Mouse (Mus musculus): Measurements from ENCODE around the gene Dock1.

The Dock1 gene

GRCm38 (mm10) chr7:134818471-134818870, 148.0 kb downstream of the Dock1 start:
- DNase-seq (ENCODE audit: low read depth in 1 of 2, low spot score in 2 of 2), result no peak

DNA sequence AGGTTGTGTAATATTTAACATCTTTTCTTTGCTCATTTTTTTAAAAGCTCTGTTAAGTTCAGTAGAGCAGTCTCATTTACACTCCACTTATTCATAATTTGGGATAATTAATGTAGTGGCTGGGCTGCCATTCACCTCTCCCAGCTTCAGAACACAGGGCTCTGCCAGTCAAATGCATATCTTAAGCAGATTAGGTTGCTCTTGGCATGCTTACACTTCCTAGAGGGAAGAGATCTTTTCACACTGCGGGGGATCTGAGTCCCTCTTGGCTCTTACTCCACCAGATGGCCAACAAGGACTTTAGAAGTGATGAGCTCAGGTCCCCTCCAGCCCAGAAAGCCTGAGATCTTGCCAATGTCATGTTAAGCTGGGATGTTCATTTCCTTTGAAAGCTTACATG, 150.8 kb downstream of the Dock1 start:
- no peak for DNase-seq (ENCODE audit: low read depth in 1 of 2, low spot score in 2 of 2)

DNA sequence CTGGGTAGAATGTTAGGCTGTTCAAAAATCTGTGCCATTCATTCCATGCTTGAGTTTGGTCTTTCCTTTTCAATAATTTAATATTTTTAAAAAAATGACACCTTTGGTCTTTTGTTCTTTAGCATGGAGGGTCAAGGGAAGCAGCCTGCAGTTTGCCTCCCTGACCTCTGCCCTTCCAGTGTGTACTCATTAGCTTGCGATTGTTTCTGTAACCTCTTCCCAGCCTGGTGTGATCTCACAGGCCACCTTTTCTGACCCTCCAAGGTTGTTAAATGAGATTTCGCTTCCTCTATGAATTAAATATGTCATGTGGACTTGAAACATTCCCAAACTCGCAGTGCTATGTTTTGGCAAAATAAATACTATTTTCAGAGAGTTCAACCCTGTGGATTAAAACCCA, 151.6 kb downstream of the Dock1 start:
- DNase-seq (ENCODE audit: low read depth in 1 of 2, low spot score in 2 of 2), result no peak

DNA sequence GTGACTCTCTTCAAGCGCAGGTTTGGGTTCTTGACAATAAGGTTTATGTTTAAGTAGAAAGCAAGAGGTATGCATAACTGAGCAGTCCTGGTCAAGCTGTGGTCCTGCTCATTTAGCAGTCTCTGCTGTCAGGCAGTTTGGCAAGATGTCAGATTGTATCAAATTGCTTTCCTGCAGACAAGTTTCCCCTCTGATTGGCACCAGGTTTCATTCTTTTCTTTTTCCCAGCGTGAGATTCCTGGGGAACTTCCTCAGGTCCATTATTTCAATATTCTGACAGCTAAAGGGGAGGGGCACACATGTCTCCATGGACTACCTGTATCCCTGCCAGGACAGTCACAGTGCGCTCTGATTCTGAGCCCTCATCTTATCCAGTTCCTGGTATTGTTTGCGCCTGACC, 153.4 kb downstream of the Dock1 start:
- no peak for DNase-seq (ENCODE audit: low read depth in 1 of 2, low spot score in 2 of 2)

DNA sequence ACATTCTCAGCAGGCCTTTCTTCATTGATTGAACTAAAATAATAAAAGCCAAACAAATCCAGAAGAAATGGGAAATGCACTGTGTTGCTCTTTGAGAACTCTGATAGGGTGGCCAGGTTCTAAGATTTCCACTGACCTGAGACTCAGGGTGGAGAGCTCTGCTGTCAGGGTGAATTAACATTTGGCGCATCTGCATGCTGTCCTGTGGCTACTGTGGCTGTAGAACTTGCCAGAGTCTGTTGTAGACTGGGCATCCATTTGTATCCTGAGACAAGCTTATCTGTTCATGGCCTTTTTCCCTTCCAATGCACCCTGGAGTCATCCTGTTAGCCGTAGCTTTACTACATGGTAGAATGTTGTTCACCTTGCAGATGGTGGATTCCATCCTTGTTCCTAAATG, 169.6 kb downstream of the Dock1 start:
- DNase-seq (ENCODE audit: low read depth in 1 of 2, low spot score in 2 of 2), result no peak

DNA sequence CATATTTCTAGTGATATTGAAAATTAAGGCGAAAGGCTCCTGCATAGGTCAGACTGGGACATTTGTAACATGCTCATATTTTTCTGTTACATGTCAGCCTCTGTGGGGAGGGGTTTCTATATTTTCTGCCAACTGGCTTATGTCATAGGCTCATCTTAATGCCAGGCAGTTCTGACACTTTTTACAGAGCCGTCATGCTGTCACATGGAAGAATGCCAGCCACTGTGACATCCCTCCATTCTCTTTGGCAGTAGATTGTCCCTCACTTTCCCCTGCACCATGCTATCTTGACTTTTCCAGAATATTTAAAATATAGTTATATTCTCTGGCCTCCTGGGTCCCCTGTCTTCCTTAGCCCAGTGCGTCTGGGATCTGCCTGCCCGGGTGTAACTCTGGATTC, 172.3 kb downstream of the Dock1 start:
- no peak for DNase-seq (ENCODE audit: low read depth in 1 of 2, low spot score in 2 of 2)

GRCm38 (mm10) chr7:134862000-134862399, 191.5 kb downstream of the Dock1 start:
- DNase-seq (ENCODE audit: low read depth in 1 of 2, low spot score in 2 of 2), result no peak

DNA sequence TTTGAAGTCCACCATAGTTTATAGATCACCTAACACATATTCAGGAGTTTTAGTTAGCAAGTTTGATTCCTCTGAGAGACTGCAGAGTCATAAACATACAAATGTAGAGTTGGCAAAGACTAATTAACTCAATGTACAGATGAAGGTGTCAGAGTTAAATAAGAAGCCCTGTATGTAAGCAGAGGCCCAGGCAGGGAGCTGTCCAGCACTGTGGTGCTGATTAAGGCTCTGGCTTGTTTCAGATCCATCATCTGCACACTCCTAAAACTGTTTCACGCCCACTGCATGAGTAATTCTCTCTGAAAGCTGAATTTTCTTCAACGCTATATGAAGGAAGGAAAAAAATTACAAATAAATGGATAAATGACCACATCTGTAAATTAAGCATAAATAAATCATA, 193.7 kb downstream of the Dock1 start:
- DNase-seq (ENCODE audit: low read depth in 1 of 2, low spot score in 2 of 2), result no peak

GRCm38 (mm10) chr7:134872511-134872910, 202.1 kb downstream of the Dock1 start:
- no peak for DNase-seq (ENCODE audit: low read depth in 1 of 2, low spot score in 2 of 2)

GRCm38 (mm10) chr7:134872981-134873380, 202.5 kb downstream of the Dock1 start:
- no peak for DNase-seq (ENCODE audit: low read depth in 1 of 2, low spot score in 2 of 2)

DNA sequence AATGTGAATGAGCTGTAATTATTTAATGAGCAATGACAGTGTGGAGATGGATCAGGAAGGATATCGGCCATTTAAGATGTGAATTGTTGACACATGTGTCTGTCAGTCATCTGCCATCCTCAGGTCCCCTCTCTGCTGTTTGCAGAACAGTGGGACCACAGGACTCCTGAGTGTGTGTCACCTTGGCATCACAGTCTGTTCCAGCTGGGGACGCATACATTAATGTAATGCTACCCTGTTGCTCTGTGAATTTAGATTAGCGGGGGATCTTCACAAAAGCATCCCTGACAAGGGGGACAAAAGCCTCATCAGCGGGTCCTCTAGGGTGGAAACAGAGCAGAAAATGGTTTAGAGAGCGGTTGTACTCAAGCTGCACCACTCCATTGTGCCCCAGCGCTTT, 208.5 kb downstream of the Dock1 start:
- DNase-seq (ENCODE audit: low read depth in 1 of 2, low spot score in 2 of 2), result no peak

GRCm38 (mm10) chr7:134880431-134880830, 210.0 kb downstream of the Dock1 start:
- no peak for DNase-seq (ENCODE audit: low read depth in 1 of 2, low spot score in 2 of 2)

GRCm38 (mm10) chr7:134883516-134883915, 213.1 kb downstream of the Dock1 start:
- DNase-seq (ENCODE audit: low read depth in 1 of 2, low spot score in 2 of 2), result no peak

DNA sequence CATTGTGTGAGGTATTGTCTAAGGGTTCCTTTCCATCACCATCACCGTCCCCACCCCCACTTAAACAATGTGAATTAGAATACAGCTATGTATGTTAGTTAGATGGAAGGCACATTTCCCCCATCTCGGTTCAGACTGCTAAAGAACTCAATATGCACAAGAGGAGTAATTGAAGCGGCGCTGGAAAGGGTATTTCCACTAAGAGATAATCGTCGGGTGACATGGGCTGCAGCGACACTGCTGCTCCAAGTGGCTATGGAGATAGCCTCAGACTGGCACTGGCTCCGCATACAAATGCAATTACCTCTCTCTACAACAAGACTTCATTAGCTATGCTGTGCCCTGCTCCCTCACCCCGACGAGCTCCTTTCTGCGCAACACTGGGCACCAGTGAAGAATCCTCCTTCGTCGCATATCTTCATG, 222.0 kb downstream of the Dock1 start:
- no peak for DNase-seq (ENCODE audit: low read depth in 1 of 2, low spot score in 2 of 2)

DNA sequence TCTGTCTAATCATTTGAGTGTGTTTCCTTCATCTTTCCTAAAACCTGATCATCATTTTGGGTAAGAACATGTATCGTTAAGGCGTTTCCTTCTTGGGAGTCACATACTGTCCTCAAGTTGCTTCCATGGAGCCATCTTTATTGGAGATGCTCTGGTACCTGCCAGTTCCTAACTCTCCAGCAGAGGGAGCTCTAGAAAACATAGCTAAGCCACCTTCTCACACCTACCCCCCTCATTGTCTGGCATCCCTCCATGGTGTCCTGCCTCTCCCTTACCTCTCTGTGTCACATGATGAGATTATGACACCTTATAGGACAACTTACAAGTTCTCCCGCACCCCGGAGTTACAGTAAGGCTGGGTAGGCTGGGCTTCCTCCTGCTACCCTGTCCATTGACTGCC, 222.5 kb downstream of the Dock1 start:
- DNase-seq (ENCODE audit: low read depth in 1 of 2, low spot score in 2 of 2), result no peak

DNA sequence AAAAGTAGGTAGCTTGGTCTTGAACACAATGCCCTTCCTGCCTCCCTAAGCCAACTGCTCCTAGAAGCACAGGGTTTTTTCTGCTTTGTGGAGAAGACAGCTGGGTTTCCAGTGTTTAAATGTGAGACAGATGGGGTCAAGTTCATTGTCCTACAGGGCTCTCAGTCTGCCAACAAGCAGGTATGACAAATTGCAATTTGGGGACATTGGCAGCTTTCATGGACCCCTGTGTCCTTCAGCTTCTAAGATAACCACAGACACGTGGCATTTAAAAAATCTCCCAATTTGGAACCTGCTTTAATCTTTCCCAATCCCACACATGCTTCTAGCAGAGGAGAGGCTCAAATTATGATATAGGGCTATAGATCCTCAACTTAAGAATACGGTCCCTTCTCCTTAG, 224.2 kb downstream of the Dock1 start:
- no peak for DNase-seq (ENCODE audit: low read depth in 1 of 2, low spot score in 2 of 2)

DNA sequence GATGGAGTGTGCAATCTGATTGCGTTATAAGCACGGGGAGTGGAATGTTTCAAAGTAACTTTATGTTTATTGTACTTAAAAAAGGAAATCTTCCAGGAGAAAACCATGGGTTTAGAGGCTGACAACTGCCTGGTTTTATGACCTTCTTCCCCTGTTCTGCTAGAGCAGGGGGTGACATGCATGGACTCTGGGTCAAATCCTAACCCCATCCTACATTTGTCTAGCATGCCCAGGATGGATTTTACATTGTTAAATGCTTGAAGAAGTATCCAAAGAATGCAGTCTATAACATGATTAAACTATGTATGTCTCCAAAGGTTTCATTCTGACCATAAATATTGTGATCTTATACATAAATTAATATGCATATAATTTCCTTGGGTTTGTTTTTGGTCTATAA, 229.0 kb downstream of the Dock1 start:
- no peak for DNase-seq (ENCODE audit: low read depth in 1 of 2, low spot score in 2 of 2)

DNA sequence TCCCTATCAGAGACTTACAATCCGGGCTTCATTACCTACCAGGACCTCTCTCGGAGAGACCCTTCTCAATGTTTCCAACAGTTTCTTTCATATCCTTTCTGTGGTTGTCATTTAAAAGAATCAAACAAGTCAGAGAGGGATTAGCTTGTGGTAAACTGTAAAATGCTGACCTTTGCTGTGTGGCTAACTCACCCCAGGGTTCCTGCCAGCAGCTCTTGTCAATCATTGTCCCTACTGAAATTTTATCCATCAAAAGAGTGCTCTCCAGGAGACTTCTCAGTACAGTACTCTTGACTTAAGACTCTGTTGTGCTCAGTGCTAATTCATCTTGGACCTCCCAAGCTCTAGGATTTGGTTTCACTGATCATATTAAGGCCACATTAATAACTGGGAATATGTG, 231.5 kb downstream of the Dock1 start:
- no peak for DNase-seq (ENCODE audit: low read depth in 1 of 2, low spot score in 2 of 2)

DNA sequence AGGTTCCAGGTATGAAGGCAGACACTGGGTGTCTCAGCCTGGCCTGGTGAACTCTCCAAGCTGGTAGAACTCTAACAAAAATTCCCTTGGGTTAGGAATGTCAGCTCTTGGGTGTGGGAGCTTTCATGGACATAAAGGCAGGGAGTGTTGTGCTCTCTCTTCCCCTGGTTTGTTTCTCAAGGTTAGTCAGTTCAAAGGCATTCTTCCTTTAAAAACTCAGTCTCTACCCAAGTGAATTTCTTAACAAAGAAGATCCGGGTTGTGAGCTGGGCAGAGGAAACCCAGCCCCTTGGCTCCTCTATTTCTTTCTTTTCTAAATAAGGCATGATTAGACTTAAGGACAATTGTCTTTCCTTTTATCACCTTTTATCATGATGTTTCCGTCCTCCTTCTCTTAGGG, 261.4 kb downstream of the Dock1 start:
- no peak for DNase-seq (ENCODE audit: low read depth in 1 of 2, low spot score in 2 of 2)

DNA sequence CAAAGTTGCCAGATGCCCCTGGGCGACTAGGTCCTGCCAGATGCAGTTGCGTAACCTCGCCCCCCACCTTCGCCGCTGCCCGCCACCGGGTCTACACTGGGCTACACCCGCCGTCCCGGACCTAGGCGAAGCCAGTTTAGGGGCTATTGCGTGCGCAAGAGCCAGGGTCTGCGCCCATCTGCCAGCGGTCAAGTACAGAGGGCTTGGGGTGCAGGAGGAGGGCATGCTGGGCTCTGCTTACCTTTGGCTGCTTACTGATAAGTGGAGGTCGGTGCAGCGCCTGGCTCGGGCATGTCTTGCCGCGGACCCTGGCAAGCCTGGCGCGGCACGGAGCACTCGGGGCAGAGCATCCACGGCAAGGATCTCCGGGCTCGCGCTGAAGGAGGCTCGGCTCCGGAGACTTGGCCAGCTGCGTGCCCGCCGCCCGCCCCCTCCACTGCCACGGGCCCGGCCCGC, 267.0 kb downstream of the Dock1 start:
- no peak for DNase-seq (ENCODE audit: low read depth in 1 of 2, low spot score in 2 of 2)

DNA sequence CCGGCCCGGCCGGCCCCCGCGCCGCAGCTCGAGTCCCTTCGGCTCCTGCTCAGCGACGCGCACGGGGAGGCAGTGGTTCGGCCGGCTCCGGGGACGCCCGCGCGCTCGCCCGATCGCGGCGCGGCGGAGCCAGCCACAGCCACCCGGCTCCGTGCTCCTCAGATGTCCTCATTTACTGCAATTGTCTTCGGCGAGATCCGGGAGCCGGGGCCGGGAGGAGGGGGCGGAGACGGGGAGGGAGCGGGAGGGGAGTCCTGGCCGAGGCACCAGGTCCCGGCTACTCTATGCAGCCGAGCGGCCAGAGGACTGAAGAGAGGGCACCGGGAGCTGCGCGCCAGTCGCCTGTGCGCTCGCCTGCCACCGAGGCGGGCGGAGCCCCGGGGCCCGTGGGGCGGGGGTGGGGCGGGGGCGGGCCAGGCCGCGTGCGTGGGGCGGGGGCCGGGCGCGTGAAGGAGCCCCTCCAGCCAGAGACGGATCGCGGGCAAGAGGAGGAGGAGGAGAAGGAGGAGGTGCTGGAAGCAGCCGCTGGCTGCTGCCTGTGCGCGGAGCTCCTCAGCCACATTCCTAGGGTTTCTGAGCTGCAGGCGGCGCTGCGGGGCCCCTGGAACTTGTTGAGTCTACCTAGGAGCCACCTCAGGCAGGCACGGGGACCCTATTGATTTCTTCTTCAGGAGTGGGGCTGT, 267.6 kb downstream of the Dock1 start, which contains the start of gene Fam196a:
Fam196a (minus strand) TSS at position 504 of the 683 bp plus-strand sequence.
- no peak for DNase-seq (ENCODE audit: low read depth in 1 of 2, low spot score in 2 of 2)

GRCm38 (mm10) chr7:134941891-134942290, 271.4 kb downstream of the Dock1 start:
- no peak for DNase-seq (ENCODE audit: low read depth in 1 of 2, low spot score in 2 of 2)

DNA sequence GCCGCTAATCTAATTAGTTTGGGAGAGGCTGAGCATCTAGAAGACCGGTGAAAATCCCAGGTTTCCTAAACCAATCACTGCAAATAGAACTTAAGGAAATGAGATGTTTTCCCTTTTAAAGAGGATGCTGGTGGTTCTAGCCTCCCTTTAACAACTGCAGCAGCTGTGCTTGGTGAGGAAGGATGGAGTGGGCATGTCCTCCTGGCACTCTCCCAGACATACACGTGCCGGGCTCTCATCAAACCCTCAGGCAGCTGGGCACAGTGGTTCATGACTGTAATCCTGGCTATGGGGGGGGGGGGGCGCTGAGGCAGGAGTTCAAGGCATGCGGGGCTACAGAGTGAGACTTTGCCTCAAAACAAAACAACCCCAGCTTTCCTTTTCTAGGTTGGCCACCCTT, 272.6 kb downstream of the Dock1 start:
- DNase-seq (ENCODE audit: low read depth in 1 of 2, low spot score in 2 of 2), result no peak

Data from monocyte, adult 2 months (primary cell).